Mouse (Mus musculus): ENCODE measurements around the gene Aldh16a1. TPM values are rescaled to one million over a fixed set of nuclear protein-coding genes. Genes with fewer than 3 reads are reported as not detected.

Gene Aldh16a1
- polyA plus RNA-seq, 1 experiment: 106 TPM

DNA sequence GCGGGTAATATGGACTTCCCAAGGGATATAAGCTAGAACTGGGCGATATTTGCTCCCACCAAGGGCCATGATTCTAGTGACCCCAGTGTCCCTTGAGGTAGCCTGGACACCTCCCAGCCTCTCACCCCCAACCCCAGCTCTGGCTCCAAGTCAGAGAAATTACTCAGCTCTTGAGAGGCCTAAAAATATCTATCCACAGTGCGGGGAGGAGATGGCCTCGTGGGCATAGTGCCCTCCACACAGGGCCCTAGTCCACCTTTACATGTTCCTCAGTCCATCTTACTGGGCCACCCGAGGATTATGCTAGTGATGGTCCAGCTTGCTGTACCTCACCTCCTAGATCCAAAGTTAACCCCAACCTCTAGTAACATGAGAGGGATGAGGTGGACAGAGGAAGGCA, 10.4 kb upstream of the Aldh16a1 start:
- peaks cover 2% of the 10 kb centered on the region for H3K27me3 ChIP-seq (replicated peaks; ENCODE audit: control insufficient read depth, insufficient read depth, low read length)
- no peak overlapping the region for H3K27ac ChIP-seq (ENCODE audit: insufficient read depth, low read depth, low read length)
- H3K4me3 ChIP-seq (ENCODE audit: insufficient read depth, low read depth, low read length): no peak overlapping the region
- DNase-seq: no peak
- 74% methylated on average over 5 of the region's 5 CpGs for WGBS
- no peaks in the 10 kb centered on the region for H3K36me3 ChIP-seq (ENCODE audit: control insufficient read depth, insufficient read depth, low read length)
- H3K4me1 ChIP-seq (ENCODE audit: control insufficient read depth, insufficient read depth, low read length): no peaks in the 10 kb centered on the region; the same call in 1 of the 2 replicates
- TF ChIP-seq CTCF (conservative IDR thresholded peaks at IDR 0.05; ENCODE audit: insufficient read depth, insufficient read length, low read depth, low read length): no peak
- TF ChIP-seq POLR2A (IDR thresholded peaks at IDR 0.05; ENCODE audit: low read depth, low read length): no peak

DNA sequence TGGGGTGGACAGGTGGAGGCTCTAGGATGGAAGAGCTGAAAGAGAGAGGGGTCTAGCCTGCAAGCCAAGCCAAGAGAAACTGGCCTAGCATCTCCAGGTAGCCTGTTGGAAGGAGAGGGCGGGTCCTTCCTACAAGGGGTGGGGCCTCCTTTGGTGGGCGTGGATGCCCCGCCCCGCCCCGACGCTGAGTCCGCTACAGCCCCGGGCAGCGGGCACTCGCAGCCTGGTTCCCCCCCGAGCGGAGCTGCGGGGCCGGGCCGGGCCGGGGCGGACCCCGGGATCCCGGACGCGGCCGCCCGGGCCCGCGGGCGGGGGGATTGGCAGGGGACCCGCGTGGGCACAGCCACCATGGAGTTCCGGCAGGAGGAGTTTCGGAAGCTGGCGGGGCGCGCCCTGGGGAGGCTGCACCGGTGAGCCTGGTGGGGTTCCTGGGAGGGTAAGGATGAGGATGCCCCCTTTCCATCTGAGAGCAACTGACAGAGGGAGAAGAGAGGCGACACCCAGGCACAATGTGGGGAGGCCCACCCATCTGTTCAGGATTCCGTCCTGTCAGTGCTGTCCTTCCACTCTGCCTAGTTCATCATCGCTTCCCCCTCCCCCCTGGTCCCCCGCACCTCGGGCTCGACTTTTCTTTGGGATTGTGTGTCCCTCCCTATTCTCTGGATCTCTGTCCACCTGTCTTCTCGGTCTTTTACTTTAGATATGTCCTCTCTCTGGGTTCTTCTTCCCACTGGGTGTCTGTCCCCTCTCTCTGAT, 9.5 kb upstream of the Aldh16a1 start, which contains the start of gene Slc17a7:
Slc17a7 (plus strand) TSS at position 215 of the 756 bp plus-strand sequence.
- Histone ChIP-seq H3K4me3 (ENCODE audit: insufficient read depth, low read depth, low read length) (0 out of 2 replicates have a peak within 1 kb of the TSS, but pooled peaks have one; percentile 4), H3K36me3 (ENCODE audit: control insufficient read depth, insufficient read depth, low read length) (no peaks in the 10 kb centered on the region), H3K27me3 (replicated peaks; ENCODE audit: control insufficient read depth, insufficient read depth, low read length) (peaks cover 2% of the 10 kb centered on the region), H3K27ac (ENCODE audit: insufficient read depth, low read depth, low read length) (no peak within 1 kb of the TSS), H3K4me1 (ENCODE audit: control insufficient read depth, insufficient read depth, low read length) (no peaks in the 10 kb centered on the region; the same call in 1 of the 2 replicates)
- WGBS: 5% methylated on average over 40 of the region's 41 CpGs
- peak; percentile 44 for DNase-seq
- TF ChIP-seq POLR2A (IDR thresholded peaks at IDR 0.05; ENCODE audit: low read depth, low read length): no peak
- TF ChIP-seq CTCF (conservative IDR thresholded peaks at IDR 0.05; ENCODE audit: insufficient read depth, insufficient read length, low read depth, low read length): no peak

DNA sequence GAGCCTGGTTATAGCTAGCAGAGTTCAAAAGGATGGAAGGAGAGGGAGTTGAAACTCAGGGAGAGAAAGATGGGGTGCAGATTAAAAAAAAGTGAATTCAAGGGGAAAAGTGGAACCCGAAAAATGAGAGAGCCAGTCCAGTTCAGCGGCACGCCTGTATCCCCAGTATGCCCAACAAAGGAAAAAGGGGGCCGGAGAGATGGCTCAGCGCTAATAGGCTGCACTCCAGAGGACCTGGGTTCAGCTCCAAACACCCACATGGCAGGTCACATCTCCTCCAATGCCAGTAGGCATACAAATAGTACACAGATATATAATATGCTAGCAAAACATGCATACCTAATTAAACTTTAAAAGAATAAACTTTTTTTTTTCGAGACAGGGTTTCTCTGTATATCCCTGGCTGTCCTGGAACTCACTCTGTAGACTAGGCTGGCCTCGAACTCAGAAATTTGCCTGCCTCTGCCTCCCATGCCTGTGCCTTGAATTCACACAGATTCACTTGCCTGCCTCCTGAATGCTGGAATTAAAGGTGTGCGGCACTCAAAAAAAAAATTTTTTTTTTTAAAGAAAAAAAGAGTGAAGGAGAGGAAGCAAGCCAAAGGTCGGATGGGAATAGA, 8.7 kb upstream of the Aldh16a1 start:
- H3K27ac ChIP-seq (ENCODE audit: insufficient read depth, low read depth, low read length): no peak overlapping the region
- H3K27me3 ChIP-seq (replicated peaks; ENCODE audit: control insufficient read depth, insufficient read depth, low read length): peaks cover 2% of the 10 kb centered on the region
- 75% methylated on average over 9 of the region's 9 CpGs for WGBS
- H3K36me3 ChIP-seq (ENCODE audit: control insufficient read depth, insufficient read depth, low read length): no peaks in the 10 kb centered on the region
- TF ChIP-seq CTCF (conservative IDR thresholded peaks at IDR 0.05; ENCODE audit: insufficient read depth, insufficient read length, low read depth, low read length): no peak
- no peak for TF ChIP-seq POLR2A (IDR thresholded peaks at IDR 0.05; ENCODE audit: low read depth, low read length)
- H3K4me1 ChIP-seq (ENCODE audit: control insufficient read depth, insufficient read depth, low read length): no peaks in the 10 kb centered on the region; the same call in 1 of the 2 replicates
- no peak overlapping the region for H3K4me3 ChIP-seq (ENCODE audit: insufficient read depth, low read depth, low read length)
- no peak for DNase-seq

DNA sequence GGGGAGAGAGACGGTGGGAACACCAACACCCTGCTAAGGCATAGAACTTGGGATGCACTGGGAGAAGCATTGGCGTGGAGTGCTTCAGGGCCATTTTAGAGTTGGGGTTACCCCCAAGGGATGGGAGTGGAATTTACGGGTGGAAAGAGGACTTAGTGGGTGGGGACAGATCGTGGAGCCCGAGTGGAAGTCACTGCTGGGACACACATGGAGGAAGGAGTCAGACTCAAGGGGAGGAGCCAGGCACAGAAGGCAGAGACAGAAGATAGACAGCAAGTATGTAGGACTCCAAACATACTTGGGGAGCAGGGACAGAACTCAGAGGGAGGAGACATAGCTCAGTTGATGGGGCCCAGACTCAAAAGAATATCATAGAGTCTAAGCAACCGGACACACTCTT, 8.2 kb upstream of the Aldh16a1 start:
- Histone ChIP-seq H3K4me1 (ENCODE audit: control insufficient read depth, insufficient read depth, low read length) (no peaks in the 10 kb centered on the region; the same call in 1 of the 2 replicates), H3K27ac (ENCODE audit: insufficient read depth, low read depth, low read length) (no peak overlapping the region), H3K36me3 (ENCODE audit: control insufficient read depth, insufficient read depth, low read length) (no peaks in the 10 kb centered on the region), H3K27me3 (replicated peaks; ENCODE audit: control insufficient read depth, insufficient read depth, low read length) (no peaks in the 10 kb centered on the region), H3K4me3 (ENCODE audit: insufficient read depth, low read depth, low read length) (no peak overlapping the region)
- DNase-seq: no peak
- TF ChIP-seq CTCF (conservative IDR thresholded peaks at IDR 0.05; ENCODE audit: insufficient read depth, insufficient read length, low read depth, low read length): no peak
- no peak for TF ChIP-seq POLR2A (IDR thresholded peaks at IDR 0.05; ENCODE audit: low read depth, low read length)
- 25% methylated on average over 6 of the region's 6 CpGs for WGBS

DNA sequence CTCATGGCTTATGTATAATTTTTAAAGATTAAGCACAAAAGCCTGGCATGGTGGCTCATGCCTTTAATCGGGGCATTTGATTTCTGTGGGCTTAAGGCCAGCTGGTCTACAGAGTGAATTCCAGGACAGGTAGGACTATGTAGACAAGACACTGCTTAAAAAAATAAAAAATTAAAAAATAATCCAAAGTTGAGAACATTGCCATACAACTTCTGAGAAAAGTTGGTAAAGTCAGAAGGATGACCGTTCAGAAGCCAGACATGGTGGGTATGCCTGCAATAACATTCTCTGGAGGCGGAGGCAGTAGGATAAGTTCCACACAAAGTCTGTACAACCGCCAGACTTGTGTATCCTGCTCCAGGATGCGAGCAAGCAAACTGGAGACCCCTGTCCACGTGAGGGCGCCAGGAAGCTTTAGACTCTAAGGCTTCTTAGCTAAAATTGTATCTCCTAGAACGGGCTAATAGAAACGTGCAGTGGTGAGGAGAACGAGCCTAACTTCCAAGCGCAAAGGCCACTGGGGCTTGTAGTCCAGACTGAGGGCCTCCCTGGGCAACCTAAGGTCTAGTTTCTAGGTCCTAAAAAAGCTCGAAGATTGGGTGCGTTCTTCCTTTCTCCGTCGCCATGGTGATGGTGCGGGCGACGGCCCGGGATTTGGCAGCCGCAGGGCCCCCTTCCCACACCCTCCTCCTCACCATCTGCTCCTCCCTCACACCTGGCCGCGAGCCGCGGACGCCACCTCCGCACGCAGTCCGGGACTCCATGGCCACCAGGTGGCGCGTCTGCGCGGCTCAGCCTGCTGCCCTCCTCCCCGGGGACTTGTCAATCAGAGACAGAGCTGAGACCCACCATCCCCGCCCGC, 7.5 kb upstream of the Aldh16a1 start:
- H3K27me3 ChIP-seq (replicated peaks; ENCODE audit: control insufficient read depth, insufficient read depth, low read length): no peaks in the 10 kb centered on the region
- H3K4me1 ChIP-seq (ENCODE audit: control insufficient read depth, insufficient read depth, low read length): no peaks in the 10 kb centered on the region; the same call in 1 of the 2 replicates
- H3K36me3 ChIP-seq (ENCODE audit: control insufficient read depth, insufficient read depth, low read length): no peaks in the 10 kb centered on the region
- no peak overlapping the region for H3K27ac ChIP-seq (ENCODE audit: insufficient read depth, low read depth, low read length)
- 3% methylated on average over 35 of the region's 35 CpGs for WGBS
- H3K4me3 ChIP-seq (ENCODE audit: insufficient read depth, low read depth, low read length): peak overlapping the region; percentile 38
- no peak for TF ChIP-seq POLR2A (IDR thresholded peaks at IDR 0.05; ENCODE audit: low read depth, low read length)
- peak; percentile 79 for TF ChIP-seq CTCF (conservative IDR thresholded peaks at IDR 0.05; ENCODE audit: insufficient read depth, insufficient read length, low read depth, low read length)
- peak; percentile 91 for DNase-seq

DNA sequence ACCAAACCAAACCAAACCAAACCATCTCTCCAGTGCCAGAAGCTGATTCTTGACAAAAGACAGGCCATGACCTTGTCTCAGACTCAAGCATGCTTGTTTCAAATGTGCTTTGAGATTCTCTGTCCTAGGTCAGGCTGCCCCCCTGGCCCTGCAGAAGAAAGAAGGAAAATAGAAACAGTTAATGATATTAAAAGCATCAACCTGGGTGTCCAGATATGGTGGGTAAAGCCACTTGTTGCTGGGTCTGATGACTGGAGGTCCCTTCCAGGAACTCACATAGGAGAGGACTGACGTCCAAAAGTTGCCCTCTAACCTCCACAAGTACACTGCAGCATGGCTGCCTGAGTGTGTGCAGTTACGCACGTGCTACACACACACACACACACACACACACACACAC, 6.5 kb upstream of the Aldh16a1 start:
- 80% methylated on average over 3 of the region's 3 CpGs for WGBS

More for the DNA sequence above, 6.5 kb upstream of the Aldh16a1 start:
- no peak for TF ChIP-seq POLR2A (IDR thresholded peaks at IDR 0.05; ENCODE audit: low read depth, low read length)
- TF ChIP-seq CTCF (conservative IDR thresholded peaks at IDR 0.05; ENCODE audit: insufficient read depth, insufficient read length, low read depth, low read length): no peak
- Histone ChIP-seq H3K4me1 (ENCODE audit: control insufficient read depth, insufficient read depth, low read length) (no peaks in the 10 kb centered on the region; the same call in 1 of the 2 replicates), H3K27me3 (replicated peaks; ENCODE audit: control insufficient read depth, insufficient read depth, low read length) (no peaks in the 10 kb centered on the region), H3K36me3 (ENCODE audit: control insufficient read depth, insufficient read depth, low read length) (no peaks in the 10 kb centered on the region), H3K27ac (ENCODE audit: insufficient read depth, low read depth, low read length) (no peak overlapping the region), H3K4me3 (ENCODE audit: insufficient read depth, low read depth, low read length) (no peak overlapping the region)
- no peak for DNase-seq

Measured in kidney, adult 2 months (tissue).